Mouse (Mus musculus): Measurements from ENCODE around the gene Pak2.
A peak's percentile ranks its signal among the peaks of the same experiment; 100 is the strongest.
"Not testable (repeated sequence)": the region's sequence is repeated elsewhere in the genome, so short reads cannot be mapped to it uniquely, and the experiment has no call there.

Pak2 gene

GRCm38 (mm10) chr16:32097757-32098156 lies 18.6 kb upstream of the Pak2 start:
- not testable (repeated sequence) for DNase-seq (ENCODE audit: low spot score in 2 of 2)

GRCm38 (mm10) chr16:32091466-32091865 lies 12.3 kb upstream of the Pak2 start:
- DNase-seq (ENCODE audit: low spot score in 2 of 2) = no peak

- peak in 1 of 2 experiments; percentile 38 for DNase-seq (ENCODE audit: low spot score in 2 of 2)
Measured at GRCm38 (mm10) chr16:32087629-32088443, 8.7 kb upstream of the Pak2 start.

GRCm38 (mm10) chr16:32078408-32078990 lies 643 bp downstream of the Pak2 start:
- no peak for DNase-seq (ENCODE audit: low spot score in 2 of 2)

GRCm38 (mm10) chr16:32077648-32078407 lies 1.3 kb downstream of the Pak2 start:
- DNase-seq (ENCODE audit: low spot score in 2 of 2) = no peak

GRCm38 (mm10) chr16:32076406-32076805 lies 2.7 kb downstream of the Pak2 start:
- DNase-seq (ENCODE audit: low spot score in 2 of 2) = no peak

GRCm38 (mm10) chr16:32075762-32076161 lies 3.4 kb downstream of the Pak2 start:
- DNase-seq (ENCODE audit: low spot score in 2 of 2) = no peak

- not testable (repeated sequence) for DNase-seq (ENCODE audit: low spot score in 2 of 2)
Measured at GRCm38 (mm10) chr16:32070070-32070469, 9.1 kb downstream of the Pak2 start.

GRCm38 (mm10) chr16:32068389-32069300 lies 10.5 kb downstream of the Pak2 start:
- DNase-seq (ENCODE audit: low spot score in 2 of 2) = no peak

- DNase-seq (ENCODE audit: low spot score in 2 of 2) = no peak
Measured at GRCm38 (mm10) chr16:32066899-32067298, 12.2 kb downstream of the Pak2 start.

- no peak for DNase-seq (ENCODE audit: low spot score in 2 of 2)
Measured at GRCm38 (mm10) chr16:32063900-32064299, 15.2 kb downstream of the Pak2 start.

- DNase-seq (ENCODE audit: low spot score in 2 of 2) = no peak
Measured at GRCm38 (mm10) chr16:32062226-32062625, 16.9 kb downstream of the Pak2 start.

GRCm38 (mm10) chr16:32059840-32060523 lies 19.2 kb downstream of the Pak2 start:
- DNase-seq (ENCODE audit: low spot score in 2 of 2) = peak in 1 of 2 experiments; percentile 35

- no peak for DNase-seq (ENCODE audit: low spot score in 2 of 2)
Measured at GRCm38 (mm10) chr16:32058817-32059216, 20.3 kb downstream of the Pak2 start.

- DNase-seq (ENCODE audit: low spot score in 2 of 2) = no peak
Measured at GRCm38 (mm10) chr16:32042367-32042766, 36.8 kb downstream of the Pak2 start.

GRCm38 (mm10) chr16:32019678-32020077 lies 59.5 kb downstream of the Pak2 start:
- no peak for DNase-seq (ENCODE audit: low spot score in 2 of 2)

GRCm38 (mm10) chr16:32010330-32010729 lies 68.8 kb downstream of the Pak2 start:
- no peak for DNase-seq (ENCODE audit: low spot score in 2 of 2)

- no peak for DNase-seq (ENCODE audit: low spot score in 2 of 2)
Measured at GRCm38 (mm10) chr16:32009913-32010312, 69.2 kb downstream of the Pak2 start.

GRCm38 (mm10) chr16:32008529-32009293 lies 70.4 kb downstream of the Pak2 start:
- no peak for DNase-seq (ENCODE audit: low spot score in 2 of 2)

- DNase-seq (ENCODE audit: low spot score in 2 of 2) = no peak
Measured at GRCm38 (mm10) chr16:32004731-32005130, 74.4 kb downstream of the Pak2 start.
